Mouse (Mus musculus): ENCODE results near the gene Ehd4. TPM values are rescaled to one million over a fixed set of nuclear protein-coding genes. Genes with fewer than 3 reads are reported as not detected.

The Ehd4 gene
- polyA plus RNA-seq, 1 experiment from 2014 or later = 59.7 TPM

- 76% methylated on average over 5 of the region's 5 CpGs for WGBS
- Histone ChIP-seq H3K9me3 (replicated peaks) (no peaks in the 10 kb centered on the region), H3K36me3 (no peaks in the 10 kb centered on the region), H3K9ac (no peak overlapping the region), H3K27me3 (no peaks in the 10 kb centered on the region), H3K4me3 (replicated peaks) (no peak overlapping the region), H3K4me1 (no peaks in the 10 kb centered on the region), H3K4me2 (replicated peaks) (no peak overlapping the region), H3K27ac (replicated peaks) (no peak overlapping the region)
- ATAC-seq (ENCODE audit: insufficient number of reproducible peaks, low FRiP score, low TSS enrichment, low read depth) = no peak
Observed at GRCm38 (mm10) chr2:120142336-120142735, 12.1 kb downstream of the Ehd4 start.

GRCm38 (mm10) chr2:120141671-120142070 lies 12.7 kb downstream of the Ehd4 start:
- Histone ChIP-seq H3K4me3 (replicated peaks) (no peak overlapping the region), H3K4me2 (replicated peaks) (no peak overlapping the region), H3K27ac (replicated peaks) (no peak overlapping the region), H3K4me1 (no peaks in the 10 kb centered on the region), H3K9me3 (replicated peaks) (no peaks in the 10 kb centered on the region), H3K9ac (no peak overlapping the region), H3K36me3 (no peaks in the 10 kb centered on the region), H3K27me3 (no peaks in the 10 kb centered on the region)
- no peak for ATAC-seq (ENCODE audit: insufficient number of reproducible peaks, low FRiP score, low TSS enrichment, low read depth)
- WGBS = 68% methylated on average over 1 of the region's 1 CpGs

- H3K27me3 ChIP-seq = no peaks in the 10 kb centered on the region
- no peak overlapping the region for H3K9ac ChIP-seq
- ATAC-seq (ENCODE audit: insufficient number of reproducible peaks, low FRiP score, low TSS enrichment, low read depth) = no peak
- no peaks in the 10 kb centered on the region for H3K9me3 ChIP-seq (replicated peaks)
- 76% methylated on average over 5 of the region's 5 CpGs for WGBS
- no peak overlapping the region for H3K4me2 ChIP-seq (replicated peaks)
- no peaks in the 10 kb centered on the region for H3K36me3 ChIP-seq
- no peak overlapping the region for H3K4me3 ChIP-seq (replicated peaks)
- H3K27ac ChIP-seq (replicated peaks) = no peak overlapping the region
- H3K4me1 ChIP-seq = no peaks in the 10 kb centered on the region
Observed at GRCm38 (mm10) chr2:120140326-120140725, 14.1 kb downstream of the Ehd4 start.

GRCm38 (mm10) chr2:120139091-120139490 lies 15.3 kb downstream of the Ehd4 start:
- H3K9me3 ChIP-seq (replicated peaks) = no peaks in the 10 kb centered on the region
- H3K36me3 ChIP-seq = no peaks in the 10 kb centered on the region
- H3K9ac ChIP-seq = no peak overlapping the region
- H3K4me3 ChIP-seq (replicated peaks) = no peak overlapping the region
- no peaks in the 10 kb centered on the region for H3K27me3 ChIP-seq
- ATAC-seq (ENCODE audit: insufficient number of reproducible peaks, low FRiP score, low TSS enrichment, low read depth) = no peak
- no peak overlapping the region for H3K4me2 ChIP-seq (replicated peaks)
- WGBS = 84% methylated on average over 1 of the region's 1 CpGs
- no peak overlapping the region for H3K27ac ChIP-seq (replicated peaks)
- H3K4me1 ChIP-seq = no peaks in the 10 kb centered on the region

GRCm38 (mm10) chr2:120137281-120137680 lies 17.1 kb downstream of the Ehd4 start:
- no peaks in the 10 kb centered on the region for H3K4me1 ChIP-seq
- no peak overlapping the region for H3K27ac ChIP-seq (replicated peaks)
- H3K4me2 ChIP-seq (replicated peaks) = no peak overlapping the region
- no peaks in the 10 kb centered on the region for H3K9me3 ChIP-seq (replicated peaks)
- no peak overlapping the region for H3K9ac ChIP-seq
- no peaks in the 10 kb centered on the region for H3K27me3 ChIP-seq
- no peak overlapping the region for H3K4me3 ChIP-seq (replicated peaks)
- WGBS = 65% methylated on average over 5 of the region's 5 CpGs
- no peaks in the 10 kb centered on the region for H3K36me3 ChIP-seq
- ATAC-seq (ENCODE audit: insufficient number of reproducible peaks, low FRiP score, low TSS enrichment, low read depth) = no peak

GRCm38 (mm10) chr2:120134453-120135075 lies 19.8 kb downstream of the Ehd4 start:
- Histone ChIP-seq H3K9me3 (replicated peaks) (no peaks in the 10 kb centered on the region), H3K27ac (replicated peaks) (no peak overlapping the region), H3K9ac (no peak overlapping the region), H3K27me3 (no peaks in the 10 kb centered on the region), H3K4me1 (no peaks in the 10 kb centered on the region), H3K36me3 (no peaks in the 10 kb centered on the region), H3K4me3 (replicated peaks) (no peak overlapping the region), H3K4me2 (replicated peaks) (no peak overlapping the region)
- no peak for ATAC-seq (ENCODE audit: insufficient number of reproducible peaks, low FRiP score, low TSS enrichment, low read depth)

- no peaks in the 10 kb centered on the region for H3K9me3 ChIP-seq (replicated peaks)
- ATAC-seq (ENCODE audit: insufficient number of reproducible peaks, low FRiP score, low TSS enrichment, low read depth) = no peak
- no peak overlapping the region for H3K27ac ChIP-seq (replicated peaks)
- peaks cover 13% of the 10 kb centered on the region; the same call in 1 of the 2 replicates for H3K4me1 ChIP-seq
- no peak overlapping the region for H3K4me2 ChIP-seq (replicated peaks)
- H3K9ac ChIP-seq = no peak overlapping the region
- no peaks in the 10 kb centered on the region for H3K36me3 ChIP-seq
- H3K4me3 ChIP-seq (replicated peaks) = no peak overlapping the region
- 66% methylated on average over 1 of the region's 1 CpGs for WGBS
- no peaks in the 10 kb centered on the region for H3K27me3 ChIP-seq
Observed at GRCm38 (mm10) chr2:120131881-120132280, 22.5 kb downstream of the Ehd4 start.

GRCm38 (mm10) chr2:120129252-120129908 lies 25.0 kb downstream of the Ehd4 start:
- ATAC-seq (ENCODE audit: insufficient number of reproducible peaks, low FRiP score, low TSS enrichment, low read depth) = no peak
- no peak overlapping the region for H3K9ac ChIP-seq
- no peaks in the 10 kb centered on the region for H3K36me3 ChIP-seq
- peaks cover 13% of the 10 kb centered on the region; the same call in 1 of the 2 replicates for H3K4me1 ChIP-seq
- H3K27ac ChIP-seq (replicated peaks) = peak overlapping the region; percentile 68
- 63% methylated on average over 8 of the region's 8 CpGs for WGBS
- H3K4me2 ChIP-seq (replicated peaks) = no peak overlapping the region
- H3K4me3 ChIP-seq (replicated peaks) = no peak overlapping the region
- H3K9me3 ChIP-seq (replicated peaks) = no peaks in the 10 kb centered on the region
- H3K27me3 ChIP-seq = no peaks in the 10 kb centered on the region

- H3K4me3 ChIP-seq (replicated peaks) = no peak overlapping the region
- H3K9me3 ChIP-seq (replicated peaks) = no peaks in the 10 kb centered on the region
- peaks cover 17% of the 10 kb centered on the region; the same call in 1 of the 2 replicates for H3K4me1 ChIP-seq
- peak overlapping the region; percentile 68 for H3K27ac ChIP-seq (replicated peaks)
- no peak overlapping the region for H3K9ac ChIP-seq
- no peaks in the 10 kb centered on the region for H3K36me3 ChIP-seq
- no peaks in the 10 kb centered on the region for H3K27me3 ChIP-seq
- peak; percentile 30; the same call in 1 of the 2 replicates for ATAC-seq (ENCODE audit: insufficient number of reproducible peaks, low FRiP score, low TSS enrichment, low read depth)
- WGBS = 27% methylated on average over 1 of the region's 1 CpGs
- no peak overlapping the region for H3K4me2 ChIP-seq (replicated peaks)
Observed at GRCm38 (mm10) chr2:120128611-120129051, 25.8 kb downstream of the Ehd4 start.

GRCm38 (mm10) chr2:120128011-120128410 lies 26.4 kb downstream of the Ehd4 start:
- Histone ChIP-seq H3K9ac (no peak overlapping the region), H3K36me3 (no peaks in the 10 kb centered on the region), H3K27me3 (no peaks in the 10 kb centered on the region), H3K9me3 (replicated peaks) (no peaks in the 10 kb centered on the region), H3K27ac (replicated peaks) (peak overlapping the region; percentile 68), H3K4me1 (peaks cover 17% of the 10 kb centered on the region; the same call in 1 of the 2 replicates), H3K4me3 (replicated peaks) (no peak overlapping the region), H3K4me2 (replicated peaks) (no peak overlapping the region)
- ATAC-seq (ENCODE audit: insufficient number of reproducible peaks, low FRiP score, low TSS enrichment, low read depth) = no peak

- 79% methylated on average over 1 of the region's 1 CpGs for WGBS
Observed at GRCm38 (mm10) chr2:120126901-120127300, 27.5 kb downstream of the Ehd4 start.

GRCm38 (mm10) chr2:120126408-120126807 lies 28.0 kb downstream of the Ehd4 start:
- ATAC-seq (ENCODE audit: insufficient number of reproducible peaks, low FRiP score, low TSS enrichment, low read depth) = no peak
- 84% methylated on average over 4 of the region's 4 CpGs for whole genome bisulfite sequencing
- Histone ChIP-seq H3K36me3 (no peaks in the 10 kb centered on the region), H3K4me2 (replicated peaks) (no peak overlapping the region), H3K4me1 (peaks cover 17% of the 10 kb centered on the region; the same call in 1 of the 2 replicates), H3K27me3 (no peaks in the 10 kb centered on the region), H3K9ac (no peak overlapping the region), H3K27ac (replicated peaks) (no peak overlapping the region), H3K4me3 (replicated peaks) (no peak overlapping the region), H3K9me3 (replicated peaks) (no peaks in the 10 kb centered on the region)

More at GRCm38 (mm10) chr2:120126901-120127300, 27.5 kb downstream of the Ehd4 start:
- no peak for ATAC-seq (ENCODE audit: insufficient number of reproducible peaks, low FRiP score, low TSS enrichment, low read depth)
- H3K27ac ChIP-seq (replicated peaks) = no peak overlapping the region
- H3K27me3 ChIP-seq = no peaks in the 10 kb centered on the region
- no peaks in the 10 kb centered on the region for H3K9me3 ChIP-seq (replicated peaks)
- peaks cover 17% of the 10 kb centered on the region; the same call in 1 of the 2 replicates for H3K4me1 ChIP-seq
- no peaks in the 10 kb centered on the region for H3K36me3 ChIP-seq
- no peak overlapping the region for H3K4me2 ChIP-seq (replicated peaks)
- H3K9ac ChIP-seq = no peak overlapping the region
- no peak overlapping the region for H3K4me3 ChIP-seq (replicated peaks)

Measured in embryonic facial prominence, embryonic 15.5 days (tissue).